Mouse (Mus musculus): Measurements from ENCODE around the gene C1qtnf5.

C1qtnf5 gene

GRCm38 (mm10) chr9:44130581-44131275 lies 23.7 kb downstream of the C1qtnf5 start:
- no peak for DNase-seq (ENCODE audit: low spot score in 2 of 2)

GRCm38 (mm10) chr9:44131276-44131590 lies 24.2 kb downstream of the C1qtnf5 start:
- no peak for DNase-seq (ENCODE audit: low spot score in 2 of 2)

- no peak for DNase-seq (ENCODE audit: low spot score in 2 of 2)
Measured at GRCm38 (mm10) chr9:44132200-44132599, 25.2 kb downstream of the C1qtnf5 start.

GRCm38 (mm10) chr9:44133287-44133686 lies 26.2 kb downstream of the C1qtnf5 start:
- DNase-seq (ENCODE audit: low spot score in 2 of 2) = no peak

- peak in 1 of 2 experiments; percentile 40 for DNase-seq (ENCODE audit: low spot score in 2 of 2)
Measured at GRCm38 (mm10) chr9:44134101-44134850, 27.2 kb downstream of the C1qtnf5 start, which contains the start of gene Mcam. Gene Mcam, plus strand, starts transcription at chr9:44134469.

GRCm38 (mm10) chr9:44134851-44135730 lies 28.0 kb downstream of the C1qtnf5 start:
- no peak for DNase-seq (ENCODE audit: low spot score in 2 of 2)

- no peak for DNase-seq (ENCODE audit: low spot score in 2 of 2)
Measured at GRCm38 (mm10) chr9:44135731-44136411, 28.8 kb downstream of the C1qtnf5 start.

GRCm38 (mm10) chr9:44137846-44138245 lies 30.8 kb downstream of the C1qtnf5 start:
- no peak for DNase-seq (ENCODE audit: low spot score in 2 of 2)

GRCm38 (mm10) chr9:44141951-44142350 lies 34.9 kb downstream of the C1qtnf5 start:
- no peak for DNase-seq (ENCODE audit: low spot score in 2 of 2)

- DNase-seq (ENCODE audit: low spot score in 2 of 2) = no peak
Measured at GRCm38 (mm10) chr9:44143421-44143820, 36.4 kb downstream of the C1qtnf5 start.

GRCm38 (mm10) chr9:44144023-44144717 lies 37.1 kb downstream of the C1qtnf5 start:
- no peak for DNase-seq (ENCODE audit: low spot score in 2 of 2)

- no peak for DNase-seq (ENCODE audit: low spot score in 2 of 2)
Measured at GRCm38 (mm10) chr9:44144718-44145060, 37.6 kb downstream of the C1qtnf5 start.

GRCm38 (mm10) chr9:44147290-44147689 lies 40.2 kb downstream of the C1qtnf5 start:
- DNase-seq (ENCODE audit: low spot score in 2 of 2) = no peak
